Mouse (Mus musculus) urinary bladder, postnatal 36 days (tissue): Measurements from ENCODE around the gene Ceacam9.

ENCODE experiments used
- DNase-seq, 2 experiments: peaks; one replicate each; pipeline ENCODE4 v3.0.0; 2022; ENCODE audit warnings: low spot score in 2 of 2, mixed read lengths in 1 of 2

The Ceacam9 gene

DNA sequence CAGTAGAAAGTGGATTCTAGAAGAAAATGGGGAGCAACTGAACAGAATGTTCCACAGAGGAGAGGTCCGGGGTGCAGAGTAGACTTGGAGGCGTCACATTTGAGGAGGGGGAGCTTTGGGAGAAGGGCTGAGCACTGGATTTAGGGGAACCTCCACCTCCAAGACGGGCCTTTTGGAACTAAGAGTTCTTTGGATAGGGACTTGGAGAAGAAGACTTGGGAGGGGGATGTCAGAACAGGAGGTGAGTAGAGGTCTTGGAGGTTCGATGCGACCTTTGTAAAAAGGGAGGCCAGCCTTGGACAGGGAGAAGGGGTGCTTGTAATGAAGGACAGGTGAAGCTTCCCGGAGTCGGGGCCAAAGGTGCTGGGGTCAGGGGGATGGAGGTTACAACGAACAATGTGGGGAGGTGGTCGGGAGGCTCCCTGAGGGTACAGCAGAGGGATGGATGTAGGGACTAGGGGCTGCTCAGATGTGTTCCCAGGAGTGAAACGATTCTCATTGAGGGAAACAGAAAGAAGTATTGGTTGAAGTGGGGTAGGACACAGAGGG, 17.4 kb downstream of the Ceacam9 start:
- no peak for DNase-seq

DNA sequence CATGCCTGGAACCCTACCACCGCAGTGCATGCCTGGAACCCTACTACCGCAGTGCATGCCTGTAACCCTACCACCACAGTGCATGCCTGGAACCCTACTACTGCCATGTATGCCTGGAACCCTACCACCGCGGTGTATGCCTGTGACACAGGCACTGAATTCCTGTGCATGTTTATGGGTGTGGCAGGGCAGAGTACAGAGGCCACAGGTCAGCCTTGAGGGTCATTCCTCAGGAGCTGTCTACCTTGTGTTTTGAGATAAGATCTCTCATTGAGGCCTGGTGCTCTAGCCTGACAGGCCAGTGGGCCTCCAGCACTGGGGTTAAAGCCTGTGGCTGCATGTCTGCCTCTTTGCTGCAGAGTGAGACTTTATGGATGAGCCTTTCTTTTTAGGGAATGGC, 23.6 kb downstream of the Ceacam9 start:
- no peak for DNase-seq

DNA sequence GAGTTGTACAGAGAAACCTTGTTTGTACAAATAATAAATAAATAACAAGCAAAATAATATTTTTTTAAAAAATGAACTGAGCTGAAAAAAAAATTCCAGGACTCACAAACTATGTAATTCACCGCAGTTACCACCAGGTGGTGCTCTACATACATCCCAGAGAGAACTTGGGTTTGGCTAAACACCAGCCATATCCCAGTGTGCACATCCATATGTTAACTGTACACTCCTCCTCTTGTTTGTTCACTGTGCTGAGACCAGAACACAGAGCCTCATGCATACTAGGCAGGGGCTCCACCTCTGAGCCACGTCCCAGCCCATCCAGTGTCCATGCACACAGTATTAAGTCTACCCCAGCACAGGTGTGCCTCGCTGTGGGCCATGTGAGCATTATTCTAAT, 24.4 kb downstream of the Ceacam9 start:
- DNase-seq = no peak

DNA sequence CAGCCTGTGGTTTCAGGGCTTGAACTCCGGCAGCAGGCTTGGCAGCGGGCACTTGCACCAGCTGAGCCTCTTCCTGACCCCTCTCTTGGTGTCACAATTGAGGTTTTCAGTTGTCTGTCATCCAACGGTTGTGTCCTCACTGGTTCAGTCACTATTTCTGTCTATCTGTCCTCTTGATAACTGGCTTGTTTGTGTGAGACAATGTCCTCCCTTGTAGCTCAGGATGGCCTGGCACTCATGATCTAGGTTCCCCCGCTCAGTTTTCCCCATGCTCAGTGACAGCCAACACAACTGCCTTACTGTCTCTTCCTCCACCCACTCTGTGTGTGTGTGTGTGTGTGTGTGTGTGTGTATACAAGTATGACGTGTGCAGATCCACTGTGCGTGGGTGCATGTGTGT, 25.9 kb downstream of the Ceacam9 start:
- DNase-seq = no peak

DNA sequence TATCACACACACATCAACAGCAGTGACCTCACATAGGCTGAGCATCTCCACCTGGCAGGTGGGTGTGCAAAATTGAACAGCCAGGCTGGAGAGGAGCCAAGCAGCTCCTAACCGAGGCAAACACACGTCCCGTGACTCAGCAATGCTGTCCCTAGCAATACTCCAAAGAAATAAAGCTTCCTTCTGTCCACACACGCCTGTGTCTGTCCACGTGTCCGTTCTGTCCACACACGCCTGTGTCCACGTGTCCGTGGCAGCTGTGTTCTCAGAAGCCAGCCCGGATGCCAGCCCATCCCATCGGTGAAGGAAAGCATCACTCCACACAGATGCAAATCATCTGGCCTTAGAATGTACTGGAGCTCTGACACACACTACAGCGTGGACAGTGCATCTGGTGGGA, 30.3 kb downstream of the Ceacam9 start:
- DNase-seq = peak; percentile 42 to 60

DNA sequence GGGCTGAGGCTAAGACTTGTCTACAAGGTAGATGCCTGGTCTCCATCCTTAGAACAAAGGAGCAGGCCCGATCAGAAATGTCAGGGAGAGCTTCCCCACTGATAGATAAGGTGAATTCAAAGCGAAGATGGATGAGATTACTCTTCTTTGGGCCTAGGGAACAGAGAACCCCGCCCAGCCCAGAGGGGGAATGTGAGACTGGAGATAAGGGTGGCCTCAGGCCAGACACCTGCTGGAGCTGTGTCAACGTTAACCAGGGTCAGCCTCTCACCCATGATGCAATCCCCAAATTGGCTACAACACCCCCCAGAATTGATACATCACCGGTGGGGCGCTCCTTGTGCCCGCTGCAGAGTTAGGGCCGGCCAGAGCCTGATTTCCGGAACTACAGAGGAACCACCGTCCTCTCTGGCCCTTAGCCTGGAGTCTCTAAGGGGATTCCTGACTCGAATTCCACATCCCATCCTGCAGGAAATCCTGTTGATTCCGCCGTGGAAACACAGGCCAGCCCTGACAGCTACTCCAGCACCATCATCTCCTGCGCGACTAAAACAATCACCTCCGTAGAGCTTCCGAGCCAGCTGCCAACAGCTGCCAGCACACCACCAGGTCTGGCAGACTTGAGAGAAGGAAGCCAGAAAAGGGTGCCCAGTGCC, 33.8 kb downstream of the Ceacam9 start:
- no peak for DNase-seq

DNA sequence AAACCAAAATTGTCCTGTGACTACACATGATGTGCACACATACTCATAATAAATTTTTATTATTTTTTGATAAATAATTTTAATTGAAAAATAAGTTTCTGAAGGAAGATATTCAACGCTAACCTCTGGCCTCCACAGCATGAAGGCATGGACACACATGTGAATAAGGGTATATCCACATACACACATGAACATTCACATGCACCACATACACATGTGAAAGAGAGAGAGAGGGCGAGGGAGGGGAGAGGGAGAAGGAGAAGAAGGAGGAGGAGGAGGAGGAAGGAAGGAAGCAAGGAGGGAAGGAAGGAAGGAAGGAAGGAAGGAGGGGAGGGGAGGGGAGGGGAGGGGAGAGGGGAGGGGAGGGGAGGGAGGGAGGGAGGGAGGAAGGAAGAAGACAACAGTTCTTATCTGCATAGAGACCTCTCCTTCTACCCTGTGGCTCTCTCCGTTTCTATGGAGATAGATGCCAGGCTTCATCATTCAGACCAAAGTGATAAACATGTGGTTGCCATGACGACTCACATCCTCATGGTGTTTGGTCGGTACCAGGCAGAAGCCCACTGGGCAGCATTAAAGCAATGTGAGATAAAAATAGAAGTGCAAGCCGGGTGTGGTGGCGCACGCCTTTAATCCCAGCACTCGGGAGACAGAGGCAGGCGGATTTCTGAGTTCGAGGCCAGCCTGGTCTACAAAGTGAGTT, 37.3 kb downstream of the Ceacam9 start:
- no peak for DNase-seq

DNA sequence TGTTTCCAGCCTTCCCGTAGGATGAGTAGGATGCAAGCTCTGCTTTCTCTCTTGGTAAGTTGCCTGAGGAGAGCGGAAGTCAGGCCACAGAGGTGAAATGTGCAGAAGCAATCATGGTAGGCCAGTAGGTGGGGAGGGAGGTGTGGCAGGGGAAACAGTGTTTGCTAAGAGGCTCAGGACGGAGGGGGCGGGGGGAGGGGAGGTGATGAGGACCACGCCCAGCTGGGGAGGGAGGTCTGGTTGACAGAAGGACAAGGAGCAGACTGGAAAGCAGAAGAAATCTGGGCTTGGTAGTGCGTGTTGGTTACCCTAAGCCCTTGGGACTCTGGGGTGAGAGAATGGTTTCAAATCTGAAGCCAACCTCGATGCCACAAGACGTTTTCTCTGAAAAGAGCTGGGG, 38.6 kb downstream of the Ceacam9 start:
- DNase-seq = peak in 1 of 2 experiments; percentile 57

DNA sequence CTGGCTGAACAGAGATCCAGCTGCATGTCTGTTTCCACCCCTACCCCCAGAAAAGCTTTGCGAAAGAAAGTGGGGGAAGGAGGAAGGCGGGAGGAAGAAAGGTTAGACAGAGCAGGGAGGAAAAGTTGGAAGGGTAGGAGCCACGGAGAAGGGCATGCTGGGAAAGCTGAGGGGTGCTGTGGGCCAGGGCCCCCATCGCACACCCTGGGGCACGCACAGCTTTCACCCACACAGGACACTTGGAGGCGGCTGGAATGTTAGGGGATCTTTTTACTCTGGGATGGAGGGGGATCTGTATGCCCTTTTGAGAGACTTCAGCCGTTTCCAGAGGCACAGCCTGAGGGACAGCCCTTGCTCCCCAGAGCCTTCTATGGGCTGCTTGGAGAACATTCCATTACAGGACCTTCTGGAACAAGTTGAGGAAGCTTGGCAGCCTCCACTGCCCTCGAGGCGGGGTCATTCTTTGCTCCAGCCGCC, 39.3 kb downstream of the Ceacam9 start:
- DNase-seq = peak in 1 of 2 experiments; percentile 85

DNA sequence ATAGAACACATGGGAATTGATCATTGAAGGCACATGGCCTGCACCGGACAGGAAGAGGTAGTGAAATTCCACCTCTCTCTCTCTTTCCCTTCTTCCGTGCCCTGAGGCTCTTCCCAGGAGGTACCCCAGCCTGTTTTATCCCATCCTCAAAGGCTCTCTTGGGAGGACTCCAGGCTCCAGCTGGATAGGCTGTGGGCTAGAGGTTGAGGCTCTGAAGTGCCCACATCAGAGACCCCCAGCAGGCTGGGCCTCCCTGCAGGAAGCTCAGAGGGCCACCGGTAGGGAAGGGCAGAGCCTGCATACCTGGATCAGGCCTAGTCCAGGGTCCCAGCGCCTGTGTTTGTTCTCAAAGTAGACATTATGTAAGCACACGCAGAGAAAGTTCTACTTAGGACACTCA, 39.9 kb downstream of the Ceacam9 start:
- peak in 1 of 2 experiments; percentile 34 for DNase-seq

DNA sequence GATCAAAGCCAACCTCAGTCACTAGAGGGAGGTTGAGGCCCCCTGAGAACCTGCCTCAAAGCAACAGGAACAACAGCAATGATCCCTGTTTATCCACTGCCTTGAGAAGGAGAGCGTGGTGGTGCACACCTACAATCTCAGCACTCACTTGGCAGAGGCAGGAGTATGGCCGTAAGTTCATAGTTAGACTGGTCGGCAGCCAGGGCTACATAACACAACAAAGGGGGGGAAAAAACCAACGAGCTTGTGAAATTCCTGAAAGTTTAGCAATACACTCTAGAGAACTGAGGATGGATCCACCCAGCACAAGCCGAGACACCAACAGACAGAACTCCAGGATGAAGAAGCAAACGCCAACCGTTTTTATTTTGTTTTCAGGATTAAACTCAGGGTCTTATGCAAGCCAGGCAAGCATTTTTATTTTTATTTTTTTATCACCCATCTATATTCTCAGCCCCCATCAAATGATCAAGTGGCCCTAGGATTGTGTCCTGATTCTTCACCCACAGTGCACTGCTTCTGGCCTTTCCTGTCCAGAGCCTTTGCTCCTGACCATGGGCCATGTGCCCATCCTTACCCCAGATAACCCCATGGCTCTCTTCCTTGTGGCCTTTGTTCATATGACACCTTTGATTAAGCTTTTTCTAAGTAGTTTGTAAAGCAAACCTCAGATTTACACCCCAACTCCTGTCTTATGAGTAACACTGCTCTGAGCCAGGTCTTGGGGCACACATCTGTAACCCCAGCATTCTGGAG, 41.9 kb downstream of the Ceacam9 start:
- peak in 1 of 2 experiments; percentile 62 for DNase-seq

DNA sequence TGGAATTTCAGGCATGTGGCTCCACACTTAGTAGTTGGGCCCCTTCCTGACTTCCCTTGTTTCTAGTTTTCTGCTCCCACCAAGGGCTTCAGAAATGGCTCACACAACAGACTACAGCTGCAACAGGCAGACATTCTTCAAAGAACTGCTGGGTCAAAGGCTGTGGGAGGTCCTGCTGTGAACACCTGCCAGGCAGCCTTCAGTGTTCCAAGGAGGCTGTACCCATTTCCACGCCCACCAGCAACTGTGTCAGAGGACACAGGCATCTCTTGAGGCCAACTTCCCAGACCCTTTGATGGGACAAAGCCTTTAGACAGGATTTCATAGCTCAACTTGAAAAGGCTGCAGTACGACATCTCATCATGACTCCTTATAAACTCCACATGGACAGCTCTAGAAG, 44.7 kb downstream of the Ceacam9 start:
- peak in 1 of 2 experiments; percentile 36 for DNase-seq
